Mouse (Mus musculus) liver, adult 2 months (tissue): ENCODE results near the gene Crnn.

Experiments used
- CTCF ChIP-seq: fragments of 200-500 bp; IDR thresholded peaks from 2 replicates; pipeline ENCODE4 v1.5.1; 2011; ENCODE audit warnings: low read depth, low read length, control low read depth
- POLR2A ChIP-seq: fragments of 200-500 bp; IDR thresholded peaks from 2 replicates; pipeline ENCODE4 v1.6.1; 2011; ENCODE audit warnings: low read length, control low read depth; ENCODE audit not compliant: insufficient read depth; ENCODE audit errors: extremely low read depth

- TF ChIP-seq CTCF (no peak), POLR2A (no peak)
Observed at GRCm38 (mm10) chr3:93196978-93197377, 52.4 kb downstream of the Crnn start, which contains the start of gene Flg2.
